Mouse (Mus musculus): ENCODE data around the gene Hoxc5. TPM values are rescaled to one million over a fixed set of nuclear protein-coding genes. Genes with fewer than 3 reads are reported as not detected.

Gene Hoxc5
- total RNA-seq (2023): not detected in 2 replicates

GRCm38 (mm10) chr15:102967312-102967510 is at the start of gene Hoxc5:
Gene Hoxc5 (plus strand): TSS chr15:102967443.

GRCm38 (mm10) chr15:102921053-102922011 is 45.9 kb upstream of the Hoxc5 start, which contains the start of gene Hoxc13:
Gene Hoxc13 (plus strand): TSS chr15:102921103.

GRCm38 (mm10) chr15:102936279-102936972 is 30.8 kb upstream of the Hoxc5 start, which contains the start of gene Hoxc12:
Gene Hoxc12 (plus strand): TSS chr15:102936757.

GRCm38 (mm10) chr15:102954192-102955006 is 12.8 kb upstream of the Hoxc5 start, which contains the start of gene Hoxc11:
Gene Hoxc11 (plus strand): TSS chr15:102954427.

GRCm38 (mm10) chr15:102966776-102967311 is 399 bp upstream of the Hoxc5 start, which contains the start of gene Hoxc10:
Gene Hoxc10 (plus strand): TSS chr15:102966796.

GRCm38 (mm10) chr15:102976171-102976570 is 8.9 kb downstream of the Hoxc5 start, which contains the start of gene Hoxc9:
Gene Hoxc9 (plus strand): TSS chr15:102976439.

GRCm38 (mm10) chr15:102990461-102991397 is 23.5 kb downstream of the Hoxc5 start, which contains the start of gene Hoxc8:
Gene Hoxc8 (plus strand): TSS chr15:102990607.

GRCm38 (mm10) chr15:102997939-102998355 is 30.7 kb downstream of the Hoxc5 start, which contains the start of gene Hoxc6:
Gene Hoxc6 (plus strand): TSS chr15:102998257.

GRCm38 (mm10) chr15:103018636-103019035 is 51.4 kb downstream of the Hoxc5 start, which contains the start of gene Hoxc4:
Gene Hoxc4 (plus strand): TSS chr15:103018934.

Other genes with a start within 250 kb of the Hoxc5 start
- gene Calcoco1, start 245.3 kb upstream of the Hoxc5 start, total RNA-seq (2023): 23.0 and 24.0 TPM in 2 replicates
- not detected in 2 replicates for gene Hoxc13, start 46.3 kb upstream of the Hoxc5 start, total RNA-seq (2023)
- not detected in 2 replicates for gene Hoxc12, start 30.7 kb upstream of the Hoxc5 start, total RNA-seq (2023)
- gene Hoxc11, start 13.0 kb upstream of the Hoxc5 start, total RNA-seq (2023): not detected in 2 replicates
- not detected in 2 replicates for gene Hoxc10, start 647 bp upstream of the Hoxc5 start, total RNA-seq (2023)
- not detected in 2 replicates for gene Hoxc9, start 9.0 kb downstream of the Hoxc5 start, total RNA-seq (2023)
- gene Hoxc8, start 23.2 kb downstream of the Hoxc5 start, total RNA-seq (2023): not detected in 2 replicates
- gene Hoxc6, start 30.8 kb downstream of the Hoxc5 start, total RNA-seq (2023): not detected in 2 replicates
- gene Hoxc4, start 51.5 kb downstream of the Hoxc5 start, total RNA-seq (2023): not detected in 2 replicates
- 1.4 and 2.9 TPM in 2 replicates for gene Smug1, start 199.6 kb downstream of the Hoxc5 start, total RNA-seq (2023)